Mouse (Mus musculus): ENCODE measurements around the gene St6galnac6.
A peak's percentile ranks its signal among the peaks of the same experiment; 100 is the strongest.

St6galnac6 gene

GRCm38 (mm10) chr2:32599409-32599808, at the start of gene St6galnac6:
Gene St6galnac6, plus strand, starts transcription at chr2:32599709.
- ATAC-seq (ENCODE audit: low TSS enrichment): no peak

DNA sequence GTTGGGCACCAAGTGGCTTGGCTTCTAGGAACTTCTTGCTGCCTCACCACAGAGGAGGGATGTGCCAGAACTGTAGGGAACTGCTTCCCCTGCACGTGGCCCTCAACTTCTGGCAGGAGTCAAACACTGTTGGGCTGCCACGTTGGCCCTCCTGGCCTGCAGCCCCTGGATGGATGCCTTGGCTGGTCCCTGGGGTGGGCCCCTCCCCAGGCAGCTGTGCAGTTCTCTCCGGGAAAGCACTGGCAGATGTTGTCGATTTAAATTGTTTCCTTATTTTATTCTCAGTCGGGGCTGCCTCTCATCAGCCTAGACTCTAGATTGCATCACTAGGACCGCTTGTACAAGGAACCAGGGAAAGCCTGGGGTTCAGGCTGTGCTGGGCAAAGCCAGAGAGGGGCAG, 49.7 kb upstream of the St6galnac6 start:
- peak; percentile 45; the same call in 1 of the 2 replicates for ATAC-seq (ENCODE audit: low TSS enrichment)

DNA sequence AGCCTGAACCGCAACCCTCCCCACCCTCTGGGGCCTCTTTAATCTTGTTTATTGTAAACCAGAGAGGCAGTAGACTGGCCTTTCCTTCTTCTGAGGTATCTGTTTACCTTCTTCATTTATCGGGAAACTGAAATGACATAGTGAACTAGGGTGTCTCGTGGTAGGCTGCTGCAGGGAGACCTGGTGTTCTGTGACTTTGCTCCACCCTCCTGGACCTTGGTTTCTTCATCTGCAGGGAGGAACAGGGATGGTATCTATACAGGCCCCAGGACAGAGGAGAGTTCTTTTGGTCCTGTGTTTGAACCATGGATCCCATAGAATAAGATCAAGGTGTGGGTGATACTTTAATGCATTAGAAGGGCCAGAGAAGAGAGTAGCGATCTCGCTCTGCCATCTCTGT, 48.3 kb upstream of the St6galnac6 start:
- no peak for ATAC-seq (ENCODE audit: low TSS enrichment)

DNA sequence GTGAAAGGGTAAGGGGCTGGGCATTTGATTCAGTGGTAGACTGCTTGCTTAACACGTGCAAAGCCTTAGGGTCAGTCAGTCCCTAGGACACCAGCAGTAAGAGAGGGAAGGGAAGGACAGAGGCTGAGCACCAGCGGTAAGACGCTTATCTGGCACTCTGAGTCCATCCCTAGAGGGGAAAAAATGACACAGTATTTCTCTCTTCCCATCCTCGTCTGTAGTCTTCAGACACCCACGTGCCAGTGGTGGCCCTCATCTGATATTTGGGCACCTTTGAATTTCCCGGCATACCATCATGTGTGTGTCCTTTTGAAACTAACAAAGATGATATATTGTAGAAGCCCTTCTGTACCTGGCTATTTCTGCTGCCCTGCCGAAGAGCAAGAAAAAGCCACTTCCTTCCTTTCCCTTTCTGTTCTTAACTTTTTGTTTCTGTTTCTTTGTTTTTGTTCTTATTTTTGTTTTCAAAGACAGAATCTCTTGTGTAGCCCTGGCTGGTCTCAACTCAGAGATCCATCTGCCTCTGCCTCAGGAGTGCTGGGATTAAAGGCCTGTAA, 45.8 kb upstream of the St6galnac6 start:
- no peak for ATAC-seq (ENCODE audit: low TSS enrichment)

DNA sequence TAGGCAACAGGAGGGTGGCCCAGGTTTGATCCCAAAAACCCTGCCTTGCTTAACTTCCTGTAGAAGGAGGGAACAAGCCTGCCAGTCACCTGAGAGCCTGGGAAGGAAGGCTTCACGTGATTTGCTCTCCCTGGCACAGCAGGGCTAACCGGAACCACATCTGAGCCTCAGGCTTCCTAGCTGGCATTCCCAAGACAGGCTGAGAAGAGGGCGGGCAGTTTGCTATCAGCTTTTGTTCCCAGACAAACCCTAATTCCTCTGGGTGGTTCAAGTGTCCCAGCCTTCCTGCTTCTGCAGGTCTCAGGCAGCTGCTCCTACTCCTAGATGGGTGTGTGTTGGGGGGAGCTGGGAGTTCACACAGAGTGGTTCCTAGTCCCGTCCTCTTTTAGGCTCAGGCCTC, 44.0 kb upstream of the St6galnac6 start:
- ATAC-seq (ENCODE audit: low TSS enrichment): no peak

DNA sequence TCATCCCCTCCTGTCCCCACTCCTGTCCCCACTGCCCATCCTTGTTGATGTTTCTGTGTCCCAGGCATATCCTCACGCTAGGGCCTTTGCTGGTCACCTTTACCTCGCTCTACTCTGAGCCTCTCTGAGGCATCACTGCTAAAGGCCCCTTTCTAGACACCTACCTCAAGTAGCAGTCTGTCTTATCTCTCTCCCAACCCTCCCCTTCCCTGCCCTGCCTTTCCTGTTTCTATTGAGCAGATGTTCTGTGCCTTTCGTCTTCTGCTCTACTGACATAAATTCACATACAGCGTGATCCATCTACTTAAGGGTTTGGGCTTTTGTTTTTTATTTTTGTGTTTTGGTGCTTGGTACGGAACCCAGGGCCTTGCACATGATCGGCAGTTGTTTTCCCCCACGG, 43.5 kb upstream of the St6galnac6 start:
- ATAC-seq (ENCODE audit: low TSS enrichment): no peak

DNA sequence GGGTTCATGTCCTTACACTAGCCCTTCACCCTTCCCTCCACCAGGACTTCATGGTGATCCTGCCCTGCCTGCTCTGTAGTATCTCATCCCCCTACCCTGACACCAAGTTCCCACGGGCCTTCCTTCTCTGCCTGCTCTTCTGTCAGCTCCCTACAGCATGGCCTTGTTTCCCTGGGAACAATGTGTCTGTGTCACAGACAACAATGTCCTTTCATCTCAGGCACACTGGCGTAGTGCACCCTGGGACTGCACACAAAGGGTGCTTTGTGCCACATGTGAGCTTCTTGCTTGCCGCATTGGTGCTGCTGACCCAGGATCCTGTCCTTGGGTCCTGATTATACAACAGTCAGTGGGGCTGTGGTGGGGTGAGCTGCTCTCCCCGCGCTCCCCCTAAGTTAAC, 39.9 kb upstream of the St6galnac6 start:
- ATAC-seq (ENCODE audit: low TSS enrichment): peak; percentile 73

DNA sequence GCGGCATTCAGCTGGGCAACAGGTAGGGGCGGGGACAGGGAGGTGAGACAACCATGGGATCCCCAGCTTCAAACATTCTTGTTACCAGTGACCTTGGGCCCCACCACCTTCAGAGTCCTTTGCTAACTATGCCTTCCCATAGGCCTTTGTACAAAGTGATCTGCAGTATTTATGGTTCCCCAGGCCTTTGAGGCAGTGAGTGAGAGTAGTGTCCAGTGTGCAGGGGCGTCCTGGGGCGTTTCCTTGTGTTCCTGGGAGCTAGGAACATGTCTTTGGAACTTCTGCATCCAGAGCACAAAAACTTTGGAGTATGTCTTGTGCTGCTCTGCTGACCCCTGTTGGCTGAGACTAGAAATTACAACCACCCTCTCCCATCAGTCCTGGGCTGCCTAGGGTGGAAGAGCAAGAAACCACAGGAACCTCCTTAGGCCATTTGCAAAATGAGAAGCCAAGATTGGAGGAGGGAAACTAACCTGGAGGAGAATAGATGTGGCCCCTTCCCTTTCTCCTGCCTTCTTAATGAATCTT, 32.9 kb upstream of the St6galnac6 start:
- peak; percentile 28; the same call in 1 of the 2 replicates for ATAC-seq (ENCODE audit: low TSS enrichment)

DNA sequence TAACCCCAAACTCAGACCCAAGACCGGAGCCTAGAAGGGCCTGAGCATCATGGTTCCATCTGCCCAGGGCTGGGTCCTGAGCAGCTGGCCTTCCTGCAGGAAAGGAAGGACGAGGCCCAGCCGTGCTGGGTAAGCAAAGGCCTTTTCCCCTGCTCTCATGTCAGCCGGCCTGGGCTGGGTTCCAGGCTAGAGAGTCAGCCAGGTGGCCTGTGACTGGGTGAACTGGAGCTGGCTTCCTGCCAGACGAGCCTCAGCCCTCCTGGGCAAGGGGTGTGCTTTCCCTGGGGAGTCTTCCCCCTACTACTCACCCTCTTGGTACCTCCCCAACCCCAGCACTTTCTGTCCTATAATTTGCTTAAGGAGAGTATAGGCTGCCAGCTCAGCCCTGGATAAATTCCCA, 31.4 kb upstream of the St6galnac6 start:
- ATAC-seq (ENCODE audit: low TSS enrichment): no peak

- ATAC-seq (ENCODE audit: low TSS enrichment): no peak
Measured at GRCm38 (mm10) chr2:32568941-32569340, 30.6 kb upstream of the St6galnac6 start.

DNA sequence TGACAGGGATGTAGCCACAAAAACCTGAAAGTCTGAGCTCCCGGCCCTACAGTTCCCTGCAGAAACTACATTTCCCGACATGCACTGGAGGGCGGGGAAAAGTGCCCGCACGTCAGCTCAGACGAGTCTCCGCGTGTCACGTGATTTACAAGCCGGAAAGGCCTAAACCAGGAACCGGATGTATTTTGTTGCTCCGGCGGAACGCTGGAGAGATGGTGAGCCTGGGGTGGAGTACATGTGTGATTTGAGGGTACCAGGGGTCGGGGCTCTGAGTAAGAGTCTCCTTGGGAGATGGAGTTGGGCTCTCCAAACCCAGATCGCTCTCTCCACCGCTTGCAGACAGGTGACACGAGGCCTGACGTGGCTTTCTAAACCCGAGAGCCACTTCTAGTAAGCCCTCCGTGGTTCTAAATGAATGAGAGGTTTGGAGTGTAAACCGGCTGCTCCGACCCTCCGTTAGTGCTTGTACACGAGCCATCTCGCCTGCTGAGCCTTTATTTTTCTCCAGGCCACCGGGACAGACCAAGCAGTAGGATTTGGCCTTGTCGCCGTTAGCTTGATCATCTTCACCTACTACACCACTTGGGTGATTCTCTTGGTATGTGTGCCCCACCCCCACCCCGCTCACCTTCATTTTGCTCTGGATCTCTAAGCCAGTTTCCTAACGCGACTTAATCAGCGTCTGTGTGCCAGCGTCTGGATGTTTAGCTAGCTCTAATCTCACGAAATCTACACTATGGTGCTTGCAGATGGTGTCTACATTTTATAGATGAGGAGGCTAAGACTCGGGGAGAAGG, 28.6 kb upstream of the St6galnac6 start, which contains the start of gene Dpm2:
Gene Dpm2 (plus strand): TSS at position 161 of the 797 bp plus-strand sequence.
- peak; percentile 67 for ATAC-seq (ENCODE audit: low TSS enrichment)

- ATAC-seq (ENCODE audit: low TSS enrichment): no peak
Measured at GRCm38 (mm10) chr2:32572196-32572595, 27.3 kb upstream of the St6galnac6 start.

DNA sequence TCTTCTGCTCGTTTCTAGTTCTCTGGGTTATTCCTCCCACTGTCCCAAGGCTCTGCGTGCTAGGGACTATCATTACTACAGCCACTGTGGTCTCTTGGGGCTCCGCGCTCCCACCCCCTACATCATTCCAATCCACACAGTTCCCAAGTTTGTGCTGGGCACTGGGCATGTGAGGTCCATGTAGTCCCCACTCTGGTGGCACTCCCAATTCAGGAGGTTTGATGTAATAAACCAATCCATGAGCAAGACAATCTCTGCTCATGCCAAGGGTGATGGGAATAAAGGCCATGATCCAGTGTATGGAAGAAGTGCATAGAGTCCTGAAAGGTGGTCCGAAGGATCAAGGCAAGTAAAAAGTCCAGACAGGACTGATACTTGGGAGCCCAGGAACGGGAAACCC, 25.0 kb upstream of the St6galnac6 start, which contains the start of gene Pip5kl1:
Gene Pip5kl1 (plus strand): TSS at position 301 of the 400 bp plus-strand sequence.
- ATAC-seq (ENCODE audit: low TSS enrichment): no peak

DNA sequence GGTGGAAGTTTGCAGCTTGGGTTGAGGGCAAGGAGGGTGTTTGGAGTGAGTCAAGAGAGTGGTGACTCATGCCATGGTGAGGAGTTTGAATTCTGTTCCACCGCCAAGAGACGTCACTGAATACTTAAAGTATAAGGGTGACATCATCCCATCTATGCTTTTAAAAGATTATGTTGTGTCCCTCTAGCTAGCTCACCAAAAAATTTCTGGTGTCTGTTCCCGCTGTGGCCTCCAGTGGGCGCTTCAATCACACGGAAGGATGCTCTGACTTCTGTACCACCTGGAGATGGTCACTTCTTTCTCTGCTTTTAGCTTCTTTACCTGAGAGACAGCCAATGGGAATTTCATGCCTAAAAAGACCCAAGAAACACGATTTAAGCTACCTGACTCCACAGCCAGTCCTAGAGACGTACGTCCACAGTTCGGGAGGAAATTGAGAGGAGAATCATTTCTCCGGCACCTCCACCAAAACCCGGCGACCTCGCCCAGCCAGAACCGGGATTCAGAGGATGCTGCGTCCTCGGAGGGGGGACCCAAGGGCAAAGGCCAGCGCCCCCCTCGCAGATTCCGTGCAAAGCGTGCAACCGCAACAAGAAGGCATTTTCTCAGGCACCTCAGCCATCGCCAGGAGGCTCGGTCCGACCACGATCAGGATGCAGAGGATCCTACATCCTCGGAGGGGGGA, 24.5 kb upstream of the St6galnac6 start:
- peak; percentile 38 for ATAC-seq (ENCODE audit: low TSS enrichment)

DNA sequence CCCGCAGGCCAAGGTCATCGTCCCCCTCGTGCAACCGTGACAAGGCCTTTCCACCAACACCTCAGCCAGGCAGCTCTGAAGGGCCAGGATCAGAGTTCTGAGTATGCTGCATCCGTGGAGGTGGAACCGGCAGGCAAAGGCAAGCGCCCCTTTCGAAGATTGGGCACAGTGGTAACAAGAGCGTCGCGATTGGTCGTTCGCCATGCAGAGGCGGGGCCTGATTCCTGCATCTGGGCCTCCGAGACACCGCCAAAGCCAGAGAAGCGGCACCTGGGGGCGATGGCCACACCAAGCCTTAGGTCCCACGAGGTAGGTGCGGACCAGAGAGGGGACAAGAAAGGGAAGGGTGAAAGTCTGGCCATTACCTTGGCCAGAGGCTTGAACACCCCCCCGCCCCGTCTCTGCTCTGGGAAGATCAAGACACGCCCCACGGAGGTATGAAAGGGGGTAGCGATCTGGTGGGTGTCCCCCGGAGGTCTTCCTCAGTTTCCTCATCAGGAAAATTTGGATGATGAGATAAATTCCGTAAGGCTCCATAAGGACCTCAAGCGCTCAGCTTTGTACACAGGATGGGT, 23.8 kb upstream of the St6galnac6 start, which contains the start of gene 9430097D07Rik:
Gene 9430097D07Rik (minus strand): TSS at position 99 of the 575 bp plus-strand sequence.
- ATAC-seq (ENCODE audit: low TSS enrichment): peak; percentile 69

DNA sequence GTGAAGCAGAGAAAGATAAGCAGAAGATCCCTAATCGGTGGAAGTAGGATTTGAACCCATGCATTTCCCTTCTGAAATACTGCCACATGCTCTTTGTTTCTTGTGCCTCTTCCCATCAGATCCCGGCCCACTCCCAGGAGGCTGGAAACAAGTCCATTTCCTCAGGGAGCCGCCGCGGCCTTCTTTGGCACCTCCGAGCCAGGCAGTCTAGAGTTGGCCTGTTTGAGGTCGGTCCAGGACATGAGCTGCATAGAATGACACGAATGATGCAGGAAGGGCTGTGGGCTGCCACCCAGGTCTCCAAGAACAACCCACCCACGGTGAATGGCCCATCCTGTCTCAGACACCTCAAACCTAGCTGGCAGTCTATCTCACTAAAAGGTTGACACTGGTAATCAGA, 23.0 kb upstream of the St6galnac6 start:
- no peak for ATAC-seq (ENCODE audit: low TSS enrichment)

- no peak for ATAC-seq (ENCODE audit: low TSS enrichment)
Measured at GRCm38 (mm10) chr2:32578146-32579046, 21.1 kb upstream of the St6galnac6 start.

DNA sequence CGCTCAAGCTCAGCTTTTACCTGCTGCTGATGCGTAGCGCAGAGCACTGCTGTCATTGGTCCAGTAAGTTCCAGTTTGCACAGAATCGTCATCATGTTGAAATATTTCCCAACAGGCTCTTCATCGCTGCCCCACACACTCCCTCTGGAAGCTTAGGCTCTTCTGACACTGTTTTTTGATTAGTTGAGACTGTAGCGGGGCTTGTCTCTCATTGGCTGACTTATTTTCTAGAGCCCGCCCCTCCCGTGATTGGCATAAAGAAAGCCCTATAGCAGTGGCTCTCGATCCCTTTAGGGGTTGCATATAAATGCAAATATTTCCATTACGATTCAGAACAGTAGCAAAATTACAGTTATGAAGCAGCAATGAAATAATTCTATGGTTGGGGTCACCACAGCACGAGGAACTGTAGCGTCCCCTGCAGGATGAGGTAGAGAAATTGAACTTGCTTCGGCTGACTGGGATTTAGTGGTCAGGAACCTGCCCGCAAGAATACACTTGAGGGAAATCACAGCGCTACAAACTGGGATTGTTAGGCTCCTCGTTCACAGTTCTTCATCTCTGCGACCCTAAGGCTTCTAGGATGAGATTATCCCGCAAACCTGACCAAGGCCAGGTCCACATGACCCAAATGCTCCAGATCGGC, 17.9 kb upstream of the St6galnac6 start:
- ATAC-seq (ENCODE audit: low TSS enrichment): peak; percentile 71

DNA sequence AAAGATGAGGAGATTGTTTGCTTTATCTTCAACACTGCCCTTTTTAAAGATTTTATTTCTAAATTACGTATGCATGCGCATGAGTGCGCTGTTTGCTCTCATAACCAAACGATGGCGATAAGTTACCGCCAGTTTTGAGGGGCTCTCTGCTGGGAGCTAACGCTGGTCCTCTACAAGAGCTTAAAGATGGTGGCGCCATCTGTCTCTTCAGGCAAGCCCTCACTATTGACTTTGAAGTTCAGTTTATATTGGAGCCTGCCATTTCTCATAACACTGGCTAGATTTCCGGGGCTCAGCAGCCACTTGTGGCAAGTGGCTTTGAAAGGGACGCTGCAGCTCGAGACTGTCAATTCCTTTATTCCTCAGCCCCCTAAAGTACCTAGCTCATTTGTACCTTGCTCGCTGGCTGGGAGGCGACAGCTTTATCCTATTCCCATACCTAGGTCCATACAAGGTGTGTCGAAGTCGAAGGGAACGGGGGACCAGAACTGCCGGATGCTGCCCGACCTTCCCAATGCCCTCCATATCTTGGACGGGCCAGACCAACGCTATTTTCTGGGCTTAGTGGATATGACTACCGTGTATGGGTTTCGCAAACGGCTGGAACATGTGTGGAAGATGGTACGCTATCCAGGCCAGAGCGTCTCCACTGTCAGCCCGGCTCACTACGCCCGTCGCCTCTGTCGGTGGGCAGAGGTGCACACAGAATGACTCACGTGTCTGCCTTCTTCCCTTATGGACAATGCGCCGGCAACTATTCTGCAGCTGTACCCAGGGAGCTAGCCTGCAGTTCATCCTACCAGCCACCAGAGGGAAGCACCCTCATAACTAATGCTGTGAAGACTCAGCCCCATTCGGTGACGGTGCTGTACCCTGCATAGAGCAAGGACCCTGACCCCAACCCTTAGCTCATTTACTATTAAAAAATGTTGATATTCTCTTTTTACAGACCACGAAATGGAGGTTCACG, 16.4 kb upstream of the St6galnac6 start:
- ATAC-seq (ENCODE audit: low TSS enrichment): peak; percentile 44; the same call in 1 of the 2 replicates
